20 mouse cellular contexts compared by ENCODE assay signal in genomic region chr6:120111410-120111783, GRCm38 (mm10). TPM values are rescaled to one million over a fixed set of nuclear protein-coding genes. Genes with fewer than 3 reads are reported as not detected.
A peak's percentile ranks its signal among the peaks of the same experiment; 100 is the strongest.
DNase-seq lines count a peak whose midpoint lies in the region; ATAC-seq and TF ChIP-seq lines count a peak whose summit lies in the region.
"Had no signal": no experiment of that assay in that cellular context is flagged by ENCODE, and none has a peak within 500 bp of the region (broad histone marks: within the 10 kb centered on the region; RNA-seq: fewer than 3 reads in every experiment).

No protein-coding gene starts in this region.

- intact Hi-C loops in heart, postnatal 10 days (cut with DNase I): no loop called here

- H3K4me3 ChIP-seq in heart, embryonic 13.5 days: no peak overlapping the region
- no peak overlapping the region for H3K4me3 ChIP-seq in lung, embryonic 14.5 days (ENCODE audit: low read depth, low read length)
- H3K4me3 ChIP-seq in cortical plate, adult 2 months (ENCODE audit: insufficient read depth, low read length): no peak overlapping the region
- no peak overlapping the region for H3K4me3 ChIP-seq in limb, embryonic 10.5 days

- no peak overlapping the region for H3K4me2 ChIP-seq in heart, embryonic 13.5 days
- H3K4me2 ChIP-seq in lung, embryonic 14.5 days: no peak overlapping the region

- no peaks in the 10 kb centered on the region for H3K36me3 ChIP-seq in heart, embryonic 13.5 days
- H3K36me3 ChIP-seq in lung, embryonic 14.5 days (ENCODE audit: insufficient read depth): no peaks in the 10 kb centered on the region
- no peaks in the 10 kb centered on the region for H3K36me3 ChIP-seq in limb, embryonic 10.5 days

- no peak for TF ChIP-seq POLR2A in cortical plate, adult 2 months (IDR thresholded peaks at IDR 0.05; ENCODE audit: extremely low read depth, insufficient read depth, low read length)

- H3K27ac ChIP-seq in heart, embryonic 13.5 days (replicated peaks): peak overlapping the region; percentile 94; the same call in 1 of the 2 replicates
- peak overlapping the region; percentile 96; the same call in 1 of the 2 replicates for H3K27ac ChIP-seq in lung, embryonic 14.5 days (ENCODE audit: low read depth)
- 0 out of 2 replicates have a peak overlapping the region, but pooled peaks have one; percentile 4 for H3K27ac ChIP-seq in cortical plate, adult 2 months (ENCODE audit: insufficient read depth, low read length)
- H3K27ac ChIP-seq in limb, embryonic 10.5 days: peak overlapping the region; percentile 87
- H3K27ac ChIP-seq: forebrain, embryonic 13.5 days; liver, embryonic 14.5 days had no signal

- WGBS in heart, embryonic 13.5 days: 59% methylated on average over 3 of the region's 3 CpGs
- WGBS in lung, embryonic 14.5 days: 69% methylated on average over 3 of the region's 3 CpGs
- WGBS in limb, embryonic 10.5 days: 77% methylated on average over 3 of the region's 3 CpGs

- DNase-seq in heart, postnatal 10 days: no peak
- DNase-seq in lung, embryonic 14.5 days: no peak
- no peak for DNase-seq in lung, postnatal 25 days (ENCODE audit: low spot score)
- DNase-seq in limb, embryonic 10.5 days (ENCODE audit: low spot score): no peak
- no peak for DNase-seq in adrenal gland, adult (ENCODE audit: inconsistent age in 2 of 2, low spot score in 1 of 2)
- DNase-seq: adrenal gland, postnatal 25 days; gastrocnemius, postnatal 25 days; left cerebral cortex, postnatal 4 days; midbrain, embryonic 14.5 days; right cerebral cortex, postnatal 4 days had no signal

- no peak for TF ChIP-seq CTCF in lung, embryonic 14.5 days (IDR thresholded peaks at IDR 0.05; ENCODE audit: low read depth)
- no peak for TF ChIP-seq CTCF in cortical plate, adult 2 months (IDR thresholded peaks at IDR 0.05; ENCODE audit: extremely low read depth, insufficient read depth, low read length)

- no peaks in the 10 kb centered on the region for H3K9me3 ChIP-seq in heart, embryonic 13.5 days
- H3K9me3 ChIP-seq in lung, embryonic 14.5 days (ENCODE audit: low read depth, low read length): no peaks in the 10 kb centered on the region
- no peaks in the 10 kb centered on the region for H3K9me3 ChIP-seq in limb, embryonic 10.5 days (replicated peaks)
- H3K9me3 ChIP-seq: forebrain, embryonic 13.5 days had no signal

- no peak for ATAC-seq in heart, embryonic 13.5 days (ENCODE audit: extremely low read depth, insufficient number of reproducible peaks, low FRiP score, low TSS enrichment)
- ATAC-seq in lung, embryonic 14.5 days (ENCODE audit: insufficient read depth): no peak
- ATAC-seq: Patski had no signal

- H3K9ac ChIP-seq in heart, embryonic 13.5 days: no peak overlapping the region
- H3K9ac ChIP-seq in lung, embryonic 14.5 days: no peak overlapping the region
- H3K9ac ChIP-seq: forebrain, embryonic 13.5 days had no signal

- no peaks in the 10 kb centered on the region for H3K27me3 ChIP-seq in heart, embryonic 13.5 days (replicated peaks)
- H3K27me3 ChIP-seq in lung, embryonic 14.5 days (ENCODE audit: insufficient read depth, low read length): no peaks in the 10 kb centered on the region
- no peaks in the 10 kb centered on the region for H3K27me3 ChIP-seq in limb, embryonic 10.5 days (ENCODE audit: low read depth, poor library complexity, severe bottlenecking)
- H3K27me3 ChIP-seq: forebrain, embryonic 13.5 days; Patski had no signal

- peaks cover 78% of the 10 kb centered on the region for H3K4me1 ChIP-seq in heart, embryonic 13.5 days
- H3K4me1 ChIP-seq in lung, embryonic 14.5 days (ENCODE audit: insufficient read depth): 0 out of 2 replicates have a peak, but pooled peaks cover 3% of the 10 kb centered on the region
- H3K4me1 ChIP-seq in cortical plate, adult 2 months (ENCODE audit: control insufficient read depth, insufficient read depth, low read length): peaks cover 10% of the 10 kb centered on the region
- H3K4me1 ChIP-seq in limb, embryonic 10.5 days: peaks cover 44% of the 10 kb centered on the region

RNA-seq across cellular contexts. Expression of gene Ninj2, which starts 18.2 kb away (rescaled TPM):
- not detected in 2 replicates for polyA plus RNA-seq in heart, embryonic 13.5 days (2015; fragmentation: Nextera tagmentation; extraction: Ambion mirVana)
- not detected for total RNA-seq in heart, postnatal 10 days (2021)
- 0.30 and 0.39 TPM in 2 replicates for polyA plus RNA-seq in lung, embryonic 14.5 days (2014; fragmentation: Nextera tagmentation; extraction: Ambion mirVana)
- 6.9 and 7.0 TPM in 2 replicates for polyA plus RNA-seq in cortical plate, adult 2 months (2012; rRNA removed)
- 0.31 TPM in 1 of 2 replicates, not detected in the other for polyA plus RNA-seq in limb, embryonic 10.5 days (2016; fragmentation: Nextera tagmentation; extraction: Ambion mirVana)
- total RNA-seq: adrenal gland, postnatal 25 days; gastrocnemius, postnatal 25 days; heart, postnatal 25 days; left cerebral cortex, postnatal 4 days; megakaryocyte progenitor cell, adult 5-6 weeks; neutrophil, adult 5-6 weeks had no signal
- polyA plus RNA-seq: C2C12; forebrain, embryonic 13.5 days; large intestine, adult 2 months; midbrain, embryonic 14.5 days had no signal

Comparison
In these comparisons a context has a peak if more than half of its experiments do, and no peak if none do; other contexts are left out.
1. H3K27ac ChIP-seq: peak in every context shown above with its lines; median percentile 96 in lung, embryonic 14.5 days; 94 in heart, embryonic 13.5 days; 87 in limb, embryonic 10.5 days; 4 in cortical plate, adult 2 months.